Mouse (Mus musculus) embryonic stem cell, embryonic (primary cell): ENCODE measurements around the gene Sat2.

Experiments used
- CTCF ChIA-PET, 4 experiments: fragments of 300-600 bp in 2 of 4; fragments of 350-600 bp in 2 of 4; sonication (Branson Sonifier 250); formaldehyde crosslinking; loops; one replicate each; lab custom pipeline; 2022; ENCODE audit warnings: inconsistent platforms in 2 of 4; lab: Charles Lee
- POLR2A ChIA-PET, 4 experiments: fragments of 300-600 bp in 2 of 4; fragments of 350-600 bp in 2 of 4; sonication (Branson Sonifier 250); formaldehyde crosslinking; loops; one replicate each; lab custom pipeline; 2022; ENCODE audit warnings: antibody characterized with exemption in 4 of 4, inconsistent platforms in 1 of 4; lab: Charles Lee

Sat2 gene

GRCm38 (mm10) chr11:69621571-69622268 is at the start of gene Sat2:
TSS of gene Sat2 (plus strand) at chr11:69622024.
- ChIA-PET CTCF (interaction anchor here (0.5 to 1.5 kb wide), 21 partner anchors 8 to 885 kb away, joined by 3 to 10 read pairs (median 4); partner anchors contain the start of genes Fxr2 (in 2 of the 4), Trp53 (in 2 of the 4) and Wrap53 (in 2 of the 4)), POLR2A (interaction anchor here in 3 of 4 experiments (0.6 to 2.4 kb wide), 42 partner anchors 8 to 1105 kb away, joined by 3 to 12 read pairs (median 4); partner anchors contain the start of genes Atp1b2 (in 3 of the 3), Trp53 (in 3 of the 3), Wrap53 (in 3 of the 3) and Senp3 (in 2 of the 3))

- ChIA-PET CTCF (interaction anchor here (0.5 to 1.4 kb wide), 10 partner anchors 22 to 917 kb away, joined by 3 to 14 read pairs (median 6); no protein-coding TSS in a partner anchor), POLR2A (interaction anchor here in 3 of 4 experiments (0.6 to 15.9 kb wide), 15 partner anchors 9 to 479 kb away, joined by 3 to 263 read pairs (median 4); partner anchors contain the start of gene Efnb3 (in 2 of the 3))
These were observed 46.6 kb upstream of the Sat2 start for GRCm38 (mm10) chr11:69575220-69575619.

- ChIA-PET CTCF (interaction anchor here in 2 of 4 experiments (0.8 to 1.4 kb wide), 4 partner anchors 30 to 54 kb away, joined by 3 to 5 read pairs (median 4); no protein-coding TSS in a partner anchor), POLR2A (interaction anchor here in 2 of 4 experiments (0.5 to 17.7 kb wide), 7 partner anchors 8 to 160 kb away, joined by 3 to 500 read pairs (median 8); partner anchors contain the start of genes Efnb3 (in 2 of the 2) and Atp1b2 (in 1 of the 2))
These were observed 45.5 kb upstream of the Sat2 start for GRCm38 (mm10) chr11:69576307-69576706.

GRCm38 (mm10) chr11:69578301-69578700 is 43.5 kb upstream of the Sat2 start:
- CTCF ChIA-PET: interaction anchor here in 3 of 4 experiments (0.5 to 2.1 kb wide), 11 partner anchors 10 to 127 kb away, joined by 3 to 14 read pairs (median 4); no protein-coding TSS in a partner anchor
- POLR2A ChIA-PET: interaction anchor here in 3 of 4 experiments (0.6 to 17.7 kb wide), 32 partner anchors 10 to 259 kb away, joined by 3 to 500 read pairs (median 6); partner anchors contain the start of genes Senp3 (in 3 of the 3), Efnb3 (in 2 of the 3), Shbg (in 2 of the 3) and Atp1b2 (in 1 of the 3)

- CTCF ChIA-PET: interaction anchor here (0.5 to 2.7 kb wide), 46 partner anchors 8 to 707 kb away, joined by 3 to 23 read pairs (median 4); partner anchors contain the start of genes Sat2 (in 2 of the 4), Atp1b2 (in 1 of the 4), Cyb5d1 (in 1 of the 4) and Efnb3 (in 1 of the 4)
- POLR2A ChIA-PET: interaction anchor here (0.5 to 17.7 kb wide), 171 partner anchors 8 to 614 kb away, joined by 3 to 500 read pairs (median 5); partner anchors contain the start of genes Atp1b2 (in 3 of the 4), Cd68 (in 3 of the 4), Cyb5d1 (in 3 of the 4) and Efnb3 (in 3 of the 4)
These were observed 42.5 kb upstream of the Sat2 start for GRCm38 (mm10) chr11:69579128-69580017.

- ChIA-PET POLR2A (interaction anchor here (0.5 to 17.7 kb wide), 175 partner anchors 9 to 650 kb away, joined by 3 to 500 read pairs (median 5); partner anchors contain the start of genes Fxr2 (in 4 of the 4), Atp1b2 (in 3 of the 4), Cd68 (in 3 of the 4) and Cyb5d1 (in 3 of the 4)), CTCF (interaction anchor here (0.5 to 2.7 kb wide), 45 partner anchors 8 to 708 kb away, joined by 3 to 23 read pairs (median 4); partner anchors contain the start of genes Sat2 (in 2 of the 4), Atp1b2 (in 1 of the 4), Cyb5d1 (in 1 of the 4) and Efnb3 (in 1 of the 4))
These were observed 41.7 kb upstream of the Sat2 start, which contains the start of the genes Wrap53 and Trp53 for GRCm38 (mm10) chr11:69580091-69580514. TSS of gene Wrap53 (minus strand) at chr11:69580255. TSS of gene Trp53 (plus strand) at chr11:69580359.

- ChIA-PET CTCF (interaction anchor here (0.6 to 2.7 kb wide), 34 partner anchors 9 to 338 kb away, joined by 3 to 23 read pairs (median 5); partner anchors contain the start of genes Sat2 (in 2 of the 4), Cyb5d1 (in 1 of the 4), Fxr2 (in 1 of the 4) and Naa38 (in 1 of the 4)), POLR2A (interaction anchor here (0.6 to 17.7 kb wide), 145 partner anchors 9 to 649 kb away, joined by 3 to 500 read pairs (median 6); partner anchors contain the start of genes Fxr2 (in 4 of the 4), Cd68 (in 3 of the 4), Cyb5d1 (in 3 of the 4) and Efnb3 (in 3 of the 4))
These were observed 41.2 kb upstream of the Sat2 start for GRCm38 (mm10) chr11:69580572-69581146.

GRCm38 (mm10) chr11:69581147-69581688 is 40.6 kb upstream of the Sat2 start:
- CTCF ChIA-PET: interaction anchor here in 2 of 4 experiments (0.7 to 2.7 kb wide), 12 partner anchors 8 to 339 kb away, joined by 3 to 19 read pairs (median 4); no protein-coding TSS in a partner anchor

GRCm38 (mm10) chr11:69581814-69582213 is 40.0 kb upstream of the Sat2 start:
- POLR2A ChIA-PET: interaction anchor here (0.5 to 17.7 kb wide), 79 partner anchors 9 to 577 kb away, joined by 3 to 500 read pairs (median 4); partner anchors contain the start of genes Efnb3 (in 3 of the 4), Atp1b2 (in 2 of the 4), Cd68 (in 2 of the 4) and Fxr2 (in 2 of the 4)
- CTCF ChIA-PET: interaction anchor here in 3 of 4 experiments (0.6 to 2.7 kb wide), 7 partner anchors 24 to 1178 kb away, joined by 3 to 16 read pairs (median 3); no protein-coding TSS in a partner anchor

More at GRCm38 (mm10) chr11:69581147-69581688, 40.6 kb upstream of the Sat2 start:
- POLR2A ChIA-PET: interaction anchor here (0.5 to 17.7 kb wide), 115 partner anchors 10 to 576 kb away, joined by 3 to 500 read pairs (median 6); partner anchors contain the start of genes Fxr2 (in 4 of the 4), Efnb3 (in 3 of the 4), Sat2 (in 3 of the 4) and Atp1b2 (in 2 of the 4)

GRCm38 (mm10) chr11:69582230-69582805 is 39.5 kb upstream of the Sat2 start:
- CTCF ChIA-PET: interaction anchor here in 3 of 4 experiments (0.6 to 2.7 kb wide), 9 partner anchors 21 to 1178 kb away, joined by 3 to 16 read pairs (median 3); no protein-coding TSS in a partner anchor
- POLR2A ChIA-PET: interaction anchor here (0.6 to 17.7 kb wide), 73 partner anchors 9 to 522 kb away, joined by 3 to 500 read pairs (median 4); partner anchors contain the start of genes Atp1b2 (in 2 of the 4), Cd68 (in 2 of the 4), Efnb3 (in 2 of the 4) and Fxr2 (in 2 of the 4)

GRCm38 (mm10) chr11:69584008-69584407 is 37.8 kb upstream of the Sat2 start:
- ChIA-PET CTCF (interaction anchor here in 3 of 4 experiments (0.6 to 1.1 kb wide), 5 partner anchors 13 to 37 kb away, joined by 3 to 4 read pairs (median 3); no protein-coding TSS in a partner anchor), POLR2A (interaction anchor here (0.5 to 17.7 kb wide), 32 partner anchors 8 to 316 kb away, joined by 3 to 500 read pairs (median 4); partner anchors contain the start of genes Atp1b2 (in 3 of the 4), Efnb3 (in 2 of the 4), Shbg (in 2 of the 4) and Eif4a1 (in 1 of the 4))

GRCm38 (mm10) chr11:69584937-69585336 is 36.9 kb upstream of the Sat2 start:
- CTCF ChIA-PET: interaction anchor here (0.5 to 1.5 kb wide), 6 partner anchors 11 to 121 kb away, joined by 3 to 5 read pairs (median 4); no protein-coding TSS in a partner anchor
- POLR2A ChIA-PET: interaction anchor here (0.7 to 17.7 kb wide), 41 partner anchors 9 to 451 kb away, joined by 3 to 500 read pairs (median 5); partner anchors contain the start of genes Atp1b2 (in 3 of the 4), Mpdu1 (in 3 of the 4), Cd68 (in 2 of the 4) and Shbg (in 2 of the 4)

- ChIA-PET POLR2A (interaction anchor here (0.5 to 17.7 kb wide), 51 partner anchors 8 to 452 kb away, joined by 3 to 500 read pairs (median 3); partner anchors contain the start of genes Atp1b2 (in 2 of the 4), Cd68 (in 2 of the 4), Mpdu1 (in 2 of the 4) and Shbg (in 2 of the 4)), CTCF (interaction anchor here (0.6 to 1.6 kb wide), 9 partner anchors 10 to 164 kb away, joined by 3 to 6 read pairs (median 4); partner anchors contain the start of gene Fxr2 (in 1 of the 4))
These were observed 36.0 kb upstream of the Sat2 start for GRCm38 (mm10) chr11:69585718-69586325.
